Mouse (Mus musculus): ENCODE data around the gene Wwox.

Wwox gene

DNA sequence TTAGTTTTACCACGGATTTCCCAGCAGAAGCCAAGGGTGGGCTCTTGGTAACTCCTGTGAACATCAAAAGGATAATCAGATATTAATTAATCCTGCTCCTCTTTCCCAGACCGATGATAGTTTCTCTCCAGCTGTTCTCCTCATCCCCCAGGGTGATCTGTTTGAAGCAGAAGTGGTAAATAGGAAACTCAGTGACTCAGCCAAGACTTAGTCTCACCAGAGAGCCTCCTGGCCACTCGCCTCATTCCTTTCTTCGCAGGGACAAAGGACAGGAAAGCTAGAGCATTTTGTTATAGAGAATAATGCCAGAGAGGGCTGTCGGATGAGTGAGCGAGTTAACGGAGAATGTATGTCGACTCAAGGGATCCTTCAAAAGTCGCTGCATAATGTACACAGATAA lies 798.1 kb downstream of the Wwox start:
- no peak for DNase-seq (ENCODE audit: low spot score)

DNA sequence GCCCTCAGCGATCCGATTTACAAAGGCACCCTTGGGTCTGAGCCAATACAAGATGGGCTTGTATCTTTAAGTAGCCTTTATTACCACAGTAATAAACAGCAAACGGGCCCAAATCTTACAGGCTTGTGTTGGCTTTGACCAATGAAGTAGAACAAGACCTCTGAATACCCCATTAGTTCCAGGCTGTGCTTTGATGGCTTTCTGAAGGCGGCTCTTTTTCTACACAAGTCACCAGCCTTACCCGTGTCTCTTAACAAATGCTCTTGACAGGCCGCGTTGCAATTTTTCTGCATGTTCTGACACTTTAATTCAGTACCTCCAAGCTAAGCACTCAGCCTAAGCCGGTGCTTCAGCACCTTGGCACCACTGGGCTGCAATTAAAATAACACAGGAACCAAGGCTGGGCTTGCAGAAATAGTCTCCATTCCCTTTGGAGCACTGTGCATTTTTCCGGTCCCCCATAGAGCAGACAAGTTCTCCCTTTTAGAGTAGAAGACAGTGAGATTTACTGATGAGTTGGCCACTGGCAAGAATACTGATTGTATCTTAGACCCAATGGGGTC lies 804.1 kb downstream of the Wwox start:
- DNase-seq (ENCODE audit: low spot score) = no peak

DNA sequence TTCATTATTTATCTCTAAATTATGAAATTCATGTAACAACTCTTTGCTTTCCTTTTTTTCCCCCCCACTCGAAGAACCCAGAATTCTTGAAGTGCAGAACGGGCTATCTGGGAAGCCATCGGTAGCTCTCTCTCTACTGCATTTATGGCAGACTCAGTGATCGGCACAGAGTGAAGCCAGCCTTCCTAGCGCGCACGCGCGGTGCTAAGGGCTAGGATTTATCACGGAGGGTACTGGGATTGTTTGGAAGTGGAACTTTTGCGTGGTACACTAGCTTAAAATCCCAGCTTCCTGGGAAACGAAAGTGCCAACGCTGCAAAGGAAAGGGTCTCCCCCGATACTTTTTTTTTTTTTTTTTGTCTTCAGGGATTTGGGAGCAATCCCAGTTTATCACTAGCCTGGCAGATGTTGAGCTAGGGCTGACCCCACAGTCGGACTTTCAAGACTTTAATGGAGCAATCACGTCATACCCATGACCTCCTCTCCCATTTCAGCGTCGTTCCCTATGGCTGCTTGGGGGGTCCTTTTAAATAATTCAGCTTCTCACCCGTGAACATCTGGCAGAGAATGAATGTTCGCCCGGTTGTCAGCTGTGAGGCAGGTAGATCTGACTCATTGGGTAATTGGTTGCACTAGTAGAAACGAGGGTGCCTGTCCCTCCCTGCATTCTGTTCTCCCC lies 810.4 kb downstream of the Wwox start:
- DNase-seq (ENCODE audit: low spot score) = no peak

DNA sequence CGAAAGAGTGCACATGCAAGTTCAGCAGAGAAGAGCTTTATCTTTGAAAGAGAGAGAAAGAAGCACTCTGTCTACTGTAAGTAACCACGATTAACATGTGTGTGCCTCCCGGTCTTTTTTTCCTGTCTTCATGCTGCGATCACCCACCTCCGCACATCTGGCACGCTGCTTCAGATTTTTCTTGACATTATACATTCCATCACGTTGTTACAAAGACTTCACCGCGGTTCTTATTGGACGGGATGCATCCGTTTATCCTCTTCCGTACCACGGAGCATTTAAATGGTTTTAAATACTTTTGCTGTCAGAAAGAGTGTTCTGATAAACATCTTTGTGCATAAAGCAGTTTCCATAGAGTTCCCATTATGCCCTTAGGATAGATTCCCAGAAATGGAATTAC lies 816.1 kb downstream of the Wwox start:
- DNase-seq (ENCODE audit: low spot score) = no peak

DNA sequence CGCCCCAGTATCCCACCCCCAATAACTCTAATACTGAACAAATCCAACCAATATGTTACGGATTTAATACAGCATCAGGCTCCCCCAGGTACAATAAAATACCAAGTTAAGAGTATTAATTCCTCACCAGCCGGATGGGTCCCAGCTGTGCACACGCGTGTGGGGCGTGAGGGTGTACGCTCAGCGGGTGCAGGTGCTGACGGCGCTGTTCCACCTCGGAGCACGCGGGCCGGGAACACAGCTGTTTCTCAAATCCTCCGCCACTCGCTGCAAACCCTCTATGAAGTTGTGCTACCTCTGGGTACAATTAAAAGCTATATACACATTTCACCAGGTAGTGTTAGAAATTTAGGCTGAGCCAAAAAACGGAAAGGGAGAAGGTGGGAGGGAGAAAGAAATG lies 818.0 kb downstream of the Wwox start:
- no peak for DNase-seq (ENCODE audit: low spot score)

DNA sequence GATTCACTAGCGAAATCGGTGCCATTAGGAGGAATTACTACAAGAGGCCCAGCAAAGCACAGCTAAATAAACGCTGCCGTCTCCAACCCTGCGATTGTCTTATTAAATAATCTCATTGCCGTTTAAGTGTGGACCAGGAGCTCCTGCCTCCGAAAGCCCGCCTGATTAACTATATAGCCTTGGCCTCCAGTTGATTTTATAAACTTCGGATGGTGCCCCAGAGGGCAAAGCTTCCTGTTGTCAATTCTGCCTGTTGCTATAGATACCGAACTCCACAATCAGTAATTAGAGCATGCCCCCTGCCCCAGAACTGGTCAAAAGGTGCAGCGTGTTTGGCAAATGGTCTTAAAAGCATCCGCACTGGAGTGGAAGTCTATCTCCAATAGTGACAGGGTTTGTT lies 820.4 kb downstream of the Wwox start:
- DNase-seq (ENCODE audit: low spot score) = no peak

DNA sequence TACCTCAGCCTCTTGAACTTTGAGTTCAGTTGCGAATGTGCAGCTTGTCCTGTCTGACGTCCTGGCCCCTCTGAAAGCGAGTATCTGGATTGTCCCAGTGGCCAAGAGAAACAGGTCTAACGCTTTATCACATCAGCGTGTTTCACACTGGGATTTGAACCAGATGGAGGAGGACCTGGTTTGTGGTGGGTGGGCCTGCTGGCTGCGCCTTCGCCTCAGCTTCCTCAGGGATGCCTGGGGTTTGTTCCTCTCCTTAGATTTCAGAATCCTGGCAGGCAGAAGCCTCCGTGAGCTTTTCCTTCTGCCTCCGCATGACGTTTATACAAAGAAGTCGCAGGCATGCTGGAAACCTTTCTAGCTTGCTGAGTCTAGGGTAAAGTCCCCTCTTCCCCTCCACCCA lies 827.7 kb downstream of the Wwox start:
- DNase-seq (ENCODE audit: low spot score) = no peak

DNA sequence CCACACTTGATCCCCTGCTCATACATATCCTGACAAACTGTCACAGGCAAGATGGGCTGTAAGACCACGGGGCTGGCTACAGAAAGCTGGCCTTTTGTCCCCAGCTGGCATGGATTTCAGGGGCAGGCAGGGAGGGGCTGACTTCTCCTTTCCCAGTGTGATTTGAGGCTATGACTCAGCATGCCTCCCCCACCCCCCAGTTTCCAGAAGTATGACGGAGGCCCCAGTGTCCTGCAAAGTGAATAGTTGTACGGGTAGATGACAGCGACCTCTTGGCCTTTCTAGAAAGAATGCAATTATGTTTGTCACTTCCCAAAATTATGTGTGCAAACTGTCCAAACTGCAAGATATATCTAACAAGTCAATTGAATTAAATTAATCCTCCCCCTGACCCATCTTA lies 830.1 kb downstream of the Wwox start:
- no peak for DNase-seq (ENCODE audit: low spot score)

DNA sequence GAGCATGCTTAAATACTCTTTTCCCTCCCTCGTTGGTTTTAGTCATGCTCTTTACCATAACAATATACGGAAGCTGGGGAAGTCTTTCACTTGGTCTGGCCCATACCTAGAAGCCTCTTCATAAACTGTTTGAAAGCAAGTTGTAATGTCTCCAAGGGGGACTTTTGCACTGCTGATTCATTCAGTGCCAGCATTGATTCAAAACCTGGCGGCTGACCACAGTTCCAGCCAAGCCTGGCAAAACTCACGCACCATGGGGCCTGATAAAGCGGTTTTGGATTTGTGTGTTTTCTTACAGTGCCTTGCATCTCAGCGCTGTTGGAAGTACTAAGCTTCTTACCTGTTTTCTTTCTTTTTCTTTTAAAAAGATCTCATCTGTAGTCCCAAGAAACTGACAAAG lies 834.5 kb downstream of the Wwox start:
- DNase-seq (ENCODE audit: low spot score) = no peak

DNA sequence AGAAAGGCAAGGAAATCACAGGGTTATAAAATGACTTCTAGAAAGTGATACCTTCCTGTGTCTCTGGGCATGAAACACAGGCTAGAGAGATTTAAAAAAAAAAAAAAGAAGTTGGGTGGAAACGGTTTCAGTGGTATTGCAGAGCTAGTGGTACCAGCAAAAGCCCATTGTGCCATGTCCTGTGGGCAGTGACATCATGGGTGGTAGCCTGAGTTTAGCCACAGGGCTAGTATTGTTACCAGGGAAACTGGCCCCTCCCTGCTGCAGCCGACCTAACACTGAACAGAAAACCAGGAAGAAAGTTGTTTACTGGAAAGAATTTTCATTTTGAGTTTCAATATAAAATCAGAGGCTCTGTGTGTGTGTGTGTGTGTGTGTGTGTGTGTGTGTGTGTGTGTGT lies 836.8 kb downstream of the Wwox start:
- no peak for DNase-seq (ENCODE audit: low spot score)

DNA sequence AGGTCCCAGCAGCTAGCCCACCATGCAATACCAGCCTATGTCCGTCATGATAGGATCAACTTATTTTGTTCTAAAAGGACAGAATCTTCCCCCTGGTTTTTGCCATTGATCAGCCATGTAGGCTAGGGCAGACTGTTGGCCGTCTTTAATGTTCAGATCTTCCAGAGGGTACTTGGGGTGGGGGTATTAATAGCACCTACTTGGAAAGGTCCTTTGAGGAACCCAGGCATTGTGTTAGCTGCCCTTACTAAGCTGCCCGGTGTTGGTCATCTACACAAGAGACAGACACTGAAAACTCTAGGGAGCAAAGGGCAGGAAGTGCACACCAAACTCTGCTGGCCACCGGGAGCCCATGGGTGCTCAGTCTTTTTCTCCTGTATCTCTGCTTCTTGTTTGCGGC lies 838.8 kb downstream of the Wwox start:
- no peak for DNase-seq (ENCODE audit: low spot score)

DNA sequence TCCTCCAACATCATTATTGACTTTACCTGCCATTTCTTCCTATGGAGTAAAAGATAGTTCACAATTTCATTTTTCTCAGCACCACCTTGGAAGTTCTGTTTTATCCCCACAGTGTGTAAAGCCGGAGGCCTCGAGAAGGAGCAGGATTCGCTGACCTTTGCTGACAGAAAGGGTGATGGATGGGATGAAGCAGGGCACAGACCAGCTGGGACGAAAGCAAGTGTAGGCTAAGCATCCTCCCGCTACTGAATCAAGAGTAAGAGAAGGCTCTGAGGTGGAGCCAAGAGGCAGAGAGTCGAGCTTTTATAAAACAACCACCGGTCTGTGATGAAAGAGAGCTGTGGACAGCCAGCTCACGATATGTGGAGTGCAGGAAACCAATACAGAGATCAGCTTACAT lies 850.8 kb downstream of the Wwox start:
- no peak for DNase-seq (ENCODE audit: low spot score)

DNA sequence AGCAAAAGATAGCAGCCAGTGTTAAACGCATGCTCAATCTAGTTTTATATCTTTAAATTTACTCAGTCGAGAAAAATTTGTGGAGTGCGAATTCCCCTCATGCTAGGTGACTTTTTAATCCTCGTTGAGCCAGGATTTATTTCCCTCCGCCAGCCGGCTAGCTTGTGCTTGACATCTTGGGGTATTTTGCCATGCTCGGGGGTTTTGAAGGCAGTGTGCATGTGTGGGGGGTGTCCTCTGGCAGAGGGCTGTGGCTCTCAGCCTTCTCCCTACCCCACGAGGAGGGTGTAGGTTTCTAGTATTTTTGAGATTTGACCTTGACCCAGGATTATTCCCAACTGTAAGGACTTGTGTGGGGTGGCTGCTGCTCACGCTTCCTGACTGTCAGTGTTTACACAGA lies 857.3 kb downstream of the Wwox start:
- DNase-seq (ENCODE audit: low spot score) = no peak

DNA sequence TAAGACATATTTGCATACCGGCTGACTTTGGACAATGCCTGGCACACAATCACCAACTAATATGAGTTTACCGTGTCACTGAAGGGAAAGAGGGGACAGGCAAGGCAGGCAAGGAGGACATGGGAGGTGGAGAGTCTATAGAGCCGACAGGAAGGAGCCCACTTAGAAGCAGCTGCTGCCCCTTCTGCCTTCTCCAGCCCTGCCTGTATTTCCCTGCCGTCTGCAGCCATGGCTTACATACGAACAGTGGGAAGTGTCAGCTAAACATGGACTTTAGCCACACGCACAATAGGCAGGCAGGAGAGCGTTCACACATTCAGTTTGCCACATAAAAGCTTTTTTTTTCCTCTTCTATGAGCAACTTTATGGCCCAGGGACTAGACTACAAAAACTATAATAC lies 863.0 kb downstream of the Wwox start:
- no peak for DNase-seq (ENCODE audit: low spot score)

DNA sequence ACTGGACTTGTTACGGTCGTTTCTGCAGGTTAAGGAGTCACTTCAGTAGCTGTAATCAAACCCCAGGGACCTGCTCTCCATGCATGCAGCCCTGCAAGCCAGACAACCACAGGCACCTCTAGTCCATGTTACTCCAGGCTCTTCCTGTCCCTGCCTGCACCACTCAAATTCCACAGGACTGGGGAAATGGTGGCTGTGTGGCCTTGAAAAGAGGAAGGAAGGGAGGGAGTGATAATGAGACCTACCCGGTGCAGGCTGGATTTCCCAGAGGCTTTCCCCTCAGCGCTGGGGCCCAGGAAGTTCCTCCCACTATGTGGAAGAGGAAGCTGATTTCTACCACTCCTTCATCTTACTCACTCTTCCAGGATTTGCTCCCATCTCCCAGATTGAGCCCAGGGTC lies 868.0 kb downstream of the Wwox start:
- no peak for DNase-seq (ENCODE audit: low spot score)

DNA sequence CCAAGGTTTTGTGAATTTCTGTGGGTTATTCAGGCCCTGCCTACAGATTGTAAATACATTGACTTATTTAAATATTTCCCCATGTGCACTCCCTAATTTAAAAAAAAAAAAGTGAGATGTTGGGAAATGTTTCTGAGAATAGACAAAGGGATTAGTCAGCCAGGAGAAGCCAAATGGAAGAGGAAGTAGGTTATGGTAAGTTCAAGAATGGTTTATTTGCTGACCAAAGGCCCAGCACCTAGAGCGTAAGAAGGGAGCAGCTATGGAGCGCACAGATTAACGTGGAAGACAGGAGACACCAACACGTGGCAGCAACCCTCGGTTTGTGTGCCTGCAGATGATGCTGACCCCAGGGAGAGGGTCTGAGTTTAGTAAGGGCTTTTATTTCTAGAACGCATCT lies 871.5 kb downstream of the Wwox start:
- DNase-seq (ENCODE audit: low spot score) = no peak

DNA sequence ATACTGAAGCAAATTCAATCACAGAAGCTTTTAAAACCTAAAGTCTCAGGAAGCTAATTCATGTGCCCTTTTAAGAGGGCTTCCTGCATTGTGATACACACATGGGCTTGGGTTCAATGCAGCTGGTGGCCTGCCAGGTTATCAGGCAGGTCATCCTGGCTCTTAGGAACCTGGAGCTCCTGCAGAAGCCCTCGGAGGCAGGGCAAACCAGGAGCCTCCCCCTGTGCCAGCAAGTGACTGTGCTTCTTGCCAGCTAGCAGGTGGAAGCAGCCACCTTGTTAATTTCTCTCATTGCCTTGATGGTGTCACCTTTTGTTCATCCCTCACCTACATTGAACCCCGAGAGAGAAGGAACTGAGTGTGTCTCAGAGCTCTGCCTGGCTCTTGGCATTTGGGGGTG lies 872.9 kb downstream of the Wwox start:
- DNase-seq (ENCODE audit: low spot score) = no peak

DNA sequence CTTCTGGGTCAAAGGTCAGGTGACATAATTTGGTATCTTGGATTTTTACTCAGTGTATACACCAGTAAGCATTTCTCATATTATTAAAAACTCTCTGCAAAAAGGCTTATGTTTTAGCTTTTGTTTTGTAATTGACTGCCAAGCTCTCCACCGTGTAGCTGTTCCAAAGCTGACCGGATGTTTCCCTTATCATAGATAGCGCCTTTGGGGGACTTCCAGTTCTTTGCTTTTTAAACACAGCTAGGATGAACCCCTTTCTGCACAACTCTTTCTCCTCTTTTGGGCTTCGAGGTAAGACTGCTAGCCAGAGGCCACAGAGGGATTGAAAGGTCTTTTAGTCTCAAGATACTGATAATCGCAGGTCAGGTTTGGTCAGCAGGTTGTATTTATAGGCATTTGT lies 883.0 kb downstream of the Wwox start:
- DNase-seq (ENCODE audit: low spot score) = no peak

DNA sequence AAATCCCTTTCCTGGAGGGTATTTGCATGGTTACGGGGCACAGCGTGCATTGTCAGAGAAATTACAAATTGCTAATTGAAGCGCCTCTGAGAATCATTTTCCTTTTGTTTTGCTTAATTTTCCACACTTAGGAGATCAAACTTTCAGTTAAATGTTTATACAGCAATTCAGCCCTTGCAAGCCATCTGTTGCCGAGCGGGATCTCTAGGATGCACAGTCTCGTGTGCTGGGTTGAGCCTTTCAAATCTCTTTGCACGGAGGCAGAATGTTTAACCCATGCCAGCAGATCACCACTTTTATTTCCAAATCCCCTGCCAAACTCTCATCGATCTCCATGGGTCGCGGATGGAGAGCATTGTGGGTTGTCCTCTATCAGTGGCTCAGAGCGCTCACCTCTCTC lies 891.2 kb downstream of the Wwox start:
- no peak for DNase-seq (ENCODE audit: low spot score)

DNA sequence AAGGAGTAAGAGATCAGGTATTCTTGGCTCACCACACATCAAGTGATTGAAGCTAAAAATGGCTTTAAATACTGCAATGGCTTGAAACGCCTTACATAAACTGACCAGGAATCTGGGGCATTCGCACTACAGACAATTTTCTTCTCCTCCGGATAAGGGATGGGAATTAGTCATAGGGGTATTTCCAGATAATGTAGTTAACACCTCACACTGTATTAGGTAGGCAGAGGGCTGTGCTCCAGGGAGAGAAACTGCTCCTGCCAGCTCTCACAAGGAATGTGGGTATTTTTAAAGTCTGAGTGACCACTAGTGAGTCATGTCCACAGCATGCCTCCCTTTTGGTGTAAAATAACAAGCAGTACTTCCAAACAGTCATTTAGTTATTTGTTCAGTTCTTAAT lies 894.5 kb downstream of the Wwox start:
- DNase-seq (ENCODE audit: low spot score) = no peak

DNA sequence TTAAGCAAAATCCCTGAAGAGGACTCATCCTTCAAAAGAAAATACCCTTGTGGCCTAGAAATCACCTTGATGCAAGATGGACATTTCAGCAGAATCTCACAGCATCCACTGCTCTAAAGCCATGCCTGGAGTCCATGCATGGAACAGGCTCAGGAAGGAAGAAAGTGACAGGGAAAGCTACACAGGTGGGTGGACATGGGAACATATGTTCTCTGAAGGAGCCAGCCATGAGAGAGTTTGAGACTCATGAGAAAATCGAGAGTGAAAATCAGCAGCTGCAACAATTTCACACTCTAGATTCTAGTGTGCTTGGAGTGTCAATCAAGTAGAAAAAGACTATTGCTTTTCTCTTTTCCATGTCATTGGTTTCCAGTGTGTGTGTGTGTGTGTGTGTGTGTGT lies 896.9 kb downstream of the Wwox start:
- DNase-seq (ENCODE audit: low spot score) = no peak

DNA sequence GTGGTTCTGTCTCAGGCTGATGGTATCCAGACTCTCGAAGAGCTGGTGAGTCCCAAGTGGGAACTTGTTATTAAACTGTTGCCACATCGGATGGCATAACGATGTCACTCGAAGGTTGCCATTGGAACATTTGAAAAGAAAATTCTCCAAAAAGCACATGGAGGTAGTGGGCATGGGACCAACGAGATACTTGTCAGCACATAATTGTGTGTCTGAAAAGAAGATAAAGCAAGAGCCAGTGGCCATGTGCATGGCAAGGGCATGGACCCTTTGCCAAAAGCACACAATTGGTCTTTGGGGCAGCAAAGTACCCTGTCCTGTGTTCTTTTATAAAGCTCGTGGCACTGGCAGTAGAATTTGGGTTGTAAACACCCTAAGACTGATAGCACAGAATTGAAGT lies 909.2 kb downstream of the Wwox start:
- DNase-seq (ENCODE audit: low spot score) = no peak

DNA sequence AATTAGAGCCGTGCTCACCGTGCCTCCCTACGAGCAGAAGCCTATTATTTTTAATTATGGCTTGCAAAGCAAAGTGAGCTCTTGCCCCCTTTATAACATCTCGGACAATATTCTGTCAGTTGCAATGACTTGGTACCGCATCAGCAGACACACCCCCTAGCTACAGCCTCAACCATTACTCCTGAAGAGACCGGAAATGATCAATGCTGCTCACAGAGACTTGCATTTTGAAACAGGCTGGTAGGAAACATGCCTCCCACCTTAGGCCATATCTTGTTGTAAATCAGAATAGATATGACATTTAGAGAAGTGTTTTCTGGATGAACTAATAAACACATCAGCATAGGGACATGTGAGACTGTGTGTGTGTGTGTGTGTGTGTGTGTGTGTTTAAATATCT lies 911.3 kb downstream of the Wwox start:
- DNase-seq (ENCODE audit: low spot score) = no peak

DNA sequence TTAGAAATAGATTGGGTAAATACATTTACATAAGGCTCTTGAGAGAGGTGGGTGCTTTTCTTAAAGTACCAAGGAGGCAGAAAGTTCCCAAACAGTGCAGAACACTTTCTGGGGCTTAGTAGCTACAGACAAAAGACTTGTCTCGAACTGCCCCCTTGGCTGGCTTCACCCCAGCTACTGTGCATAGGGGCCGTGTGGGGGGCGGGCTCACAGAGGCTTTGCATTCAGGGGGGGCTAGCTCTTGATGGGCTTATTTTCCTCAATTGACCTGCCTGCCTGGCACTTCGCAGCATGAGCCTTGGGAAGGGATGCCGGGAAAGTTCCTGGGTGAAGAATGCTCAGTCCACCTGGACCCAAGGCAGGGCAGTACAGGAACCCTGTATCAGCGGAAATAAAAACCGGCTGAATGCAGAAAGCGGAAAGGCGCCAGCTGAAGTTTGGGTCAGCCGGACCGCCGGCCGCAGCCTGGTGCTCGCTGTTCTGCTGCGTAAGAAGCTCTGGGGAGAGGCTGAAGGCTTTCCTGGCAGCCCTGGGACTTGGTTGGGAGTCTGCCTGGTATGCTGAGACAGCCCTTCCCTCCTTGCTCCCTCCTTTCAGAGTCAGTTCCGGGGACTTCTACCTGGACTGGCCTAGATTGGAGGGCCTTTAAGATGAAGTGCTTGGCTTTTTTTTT lies 918.3 kb downstream of the Wwox start:
- no peak for DNase-seq (ENCODE audit: low spot score)
